Mouse (Mus musculus) brown adipose tissue, adult 24 weeks (tissue): Measurements from ENCODE around the gene Nlrc4. TPM values are rescaled to one million over a fixed set of nuclear protein-coding genes. Genes with fewer than 3 reads are reported as not detected.
"Not testable (repeated sequence)": the region's sequence is repeated elsewhere in the genome, so short reads cannot be mapped to it uniquely, and the experiment has no call there.

Experiments
- H3K27ac ChIP-seq: fragments of 200-500 bp; replicated peaks from 2 replicates; pipeline ENCODE4 v1.5.1; 2012; ENCODE audit warnings: low read depth, mild to moderate bottlenecking, low read length
- H3K4me1 ChIP-seq: fragments of 200-500 bp; 2 replicates; pipeline ENCODE4 v1.6.1; 2012; ENCODE audit warnings: low read length, mixed read lengths; ENCODE audit not compliant: control insufficient read depth, insufficient read depth, insufficient read length
- H3K4me3 ChIP-seq: fragments of 200-500 bp; 2 replicates; pipeline ENCODE4 v1.5.1; 2012; ENCODE audit warnings: low read depth, mild to moderate bottlenecking, low read length, moderate library complexity; ENCODE audit not compliant: insufficient read depth
- polyA plus RNA-seq: library from polyadenylated mRNA; stranded (reverse); fragments of >200 nt; gene quantifications from 2 replicates; pipeline ENCODE4 v1.2.4, GENCODE M21; 2012; ENCODE audit not compliant: missing spikeins, insufficient read depth, insufficient read length

The Nlrc4 gene
- not detected in 2 replicates for polyA plus RNA-seq

DNA sequence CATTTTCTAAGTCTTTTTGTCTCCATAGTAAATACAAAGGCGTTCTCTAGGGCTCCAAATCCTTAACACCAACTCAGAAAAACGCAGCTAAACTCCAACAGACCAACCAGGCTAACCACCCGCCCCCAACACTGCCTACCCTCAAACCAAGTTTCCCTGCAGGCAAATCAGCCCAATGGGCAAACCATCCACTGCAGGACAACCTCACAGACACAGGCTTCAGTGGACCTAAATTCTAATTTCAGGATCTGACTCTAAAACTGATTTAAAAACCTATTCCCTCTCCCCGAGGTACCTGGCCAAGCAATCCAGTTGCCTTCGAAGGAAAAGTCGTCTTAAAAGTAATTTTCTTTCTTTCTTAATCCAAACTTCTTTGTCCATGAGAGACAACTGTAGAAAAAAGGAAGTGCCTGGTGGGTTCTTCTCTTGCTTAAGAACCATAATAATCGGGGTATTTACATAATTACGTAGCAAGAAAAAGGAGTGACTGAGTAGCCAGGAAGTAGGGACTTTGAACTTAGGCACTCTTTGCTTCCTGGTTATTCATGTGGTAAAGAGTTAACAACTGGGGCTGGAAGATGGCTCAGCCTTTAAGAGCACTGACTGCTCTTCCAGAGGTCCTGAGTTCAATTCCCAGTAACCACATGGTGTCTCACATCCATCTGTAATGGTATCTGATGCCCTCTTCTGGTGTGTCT is at the start of gene Nlrc4:
Gene Nlrc4 (minus strand): TSS at position 432 of the 698 bp plus-strand sequence.
- no peaks in the 10 kb centered on the region for H3K4me1 ChIP-seq
- H3K27ac ChIP-seq = peak within 1 kb of the TSS; percentile 40
- peak within 1 kb of the TSS; percentile 40 for H3K4me3 ChIP-seq

DNA sequence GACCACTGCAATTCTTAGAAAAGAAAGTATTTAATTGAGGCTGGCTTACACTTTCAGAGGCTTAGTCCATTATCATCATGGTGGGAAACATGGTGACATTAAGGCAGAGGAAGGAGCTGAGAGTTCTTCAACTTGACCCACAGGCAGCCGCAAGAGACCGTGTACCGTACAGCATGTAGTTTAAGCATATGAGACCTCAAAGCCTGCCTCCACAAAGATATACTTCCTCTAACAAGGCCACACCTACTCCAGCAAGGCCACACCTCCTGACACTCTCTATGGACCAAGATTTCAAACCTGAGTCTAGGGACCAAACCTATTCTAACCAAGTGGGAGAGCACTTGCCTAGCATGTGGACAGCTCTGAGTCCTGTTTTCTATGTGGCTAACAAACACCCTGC is 49.7 kb upstream of the Nlrc4 start:
- no peaks in the 10 kb centered on the region for H3K4me1 ChIP-seq
- no peak overlapping the region for H3K27ac ChIP-seq
- no peak overlapping the region for H3K4me3 ChIP-seq

DNA sequence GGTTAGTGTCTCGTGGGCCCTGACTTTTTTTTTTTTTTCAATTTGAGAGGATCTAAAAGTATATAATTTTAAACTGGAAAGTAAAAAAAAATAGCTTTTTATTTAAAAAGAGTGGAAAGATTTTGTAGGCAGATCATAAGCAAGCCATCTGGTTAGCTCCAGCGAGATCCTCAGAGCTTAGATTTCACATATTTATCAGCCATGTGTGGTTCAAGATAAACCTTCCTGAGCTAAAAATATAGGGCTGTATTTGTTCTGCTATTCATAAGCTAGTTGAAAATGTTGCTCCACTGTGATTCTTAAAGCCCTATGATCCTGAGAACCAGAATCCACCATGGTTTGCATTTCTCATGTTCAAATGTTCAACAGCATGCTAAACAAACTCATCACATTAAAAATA is 49.0 kb upstream of the Nlrc4 start:
- Histone ChIP-seq H3K27ac (no peak overlapping the region), H3K4me3 (no peak overlapping the region), H3K4me1 (no peaks in the 10 kb centered on the region)

DNA sequence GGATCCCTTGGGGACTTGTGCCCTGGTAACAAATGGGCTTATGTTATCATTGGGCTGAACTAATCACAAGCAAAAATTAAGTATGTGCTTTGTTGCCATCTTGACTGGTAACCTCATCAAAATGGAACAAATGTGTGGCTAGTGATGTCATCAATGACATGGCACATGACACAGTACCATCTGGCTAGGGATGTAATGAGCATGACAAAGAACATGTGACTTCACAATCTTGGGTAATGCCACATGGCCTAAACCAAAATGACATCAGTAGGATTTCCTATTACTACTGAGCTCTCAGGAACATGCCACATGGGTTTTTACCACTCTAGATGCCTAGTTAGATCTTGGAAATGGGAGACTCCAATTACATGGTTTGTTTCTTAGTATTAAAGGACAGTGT is 42.1 kb upstream of the Nlrc4 start:
- H3K27ac ChIP-seq = no peak overlapping the region
- no peak overlapping the region for H3K4me3 ChIP-seq
- H3K4me1 ChIP-seq = no peaks in the 10 kb centered on the region

DNA sequence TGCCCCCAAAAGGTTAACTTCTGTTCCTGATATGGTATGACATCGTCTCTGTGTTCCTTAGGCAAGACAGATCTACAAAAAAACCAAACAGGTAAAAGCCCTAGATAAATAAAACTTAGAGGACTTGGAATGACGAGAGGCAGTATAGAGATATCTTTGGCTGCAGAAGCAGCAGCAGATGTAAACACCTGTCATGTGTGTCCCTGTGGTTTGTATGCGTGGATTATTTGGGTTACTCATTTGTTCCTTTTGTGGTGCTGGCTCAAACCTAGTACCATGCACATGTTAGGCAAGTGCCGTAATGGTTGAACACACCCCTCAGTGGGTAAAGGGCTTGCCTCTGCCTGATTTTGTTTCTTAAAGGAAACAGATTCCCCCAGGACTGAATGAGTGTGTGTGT is 41.3 kb upstream of the Nlrc4 start:
- Histone ChIP-seq H3K4me3 (no peak overlapping the region), H3K27ac (no peak overlapping the region), H3K4me1 (no peaks in the 10 kb centered on the region)

DNA sequence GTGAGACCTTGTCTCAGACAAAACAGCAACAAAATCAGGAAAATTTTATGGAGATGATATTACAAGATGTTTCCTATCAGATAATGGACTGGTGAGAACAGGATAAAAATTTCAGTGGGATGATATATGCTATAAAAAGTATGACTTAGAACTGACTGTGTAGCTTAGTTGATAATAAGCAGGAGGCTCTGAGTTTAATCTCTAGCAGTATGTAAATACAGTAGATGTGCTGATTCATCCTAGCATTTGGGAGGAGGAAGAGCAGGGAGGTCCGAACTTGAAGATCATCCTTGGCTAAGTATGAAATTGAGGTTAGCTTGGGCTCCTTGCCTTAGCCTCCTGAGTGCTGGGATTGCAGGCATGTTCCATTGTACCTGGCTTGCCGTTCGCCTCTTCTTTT is 32.6 kb upstream of the Nlrc4 start:
- Histone ChIP-seq H3K4me3 (no peak overlapping the region), H3K4me1 (no peaks in the 10 kb centered on the region)

DNA sequence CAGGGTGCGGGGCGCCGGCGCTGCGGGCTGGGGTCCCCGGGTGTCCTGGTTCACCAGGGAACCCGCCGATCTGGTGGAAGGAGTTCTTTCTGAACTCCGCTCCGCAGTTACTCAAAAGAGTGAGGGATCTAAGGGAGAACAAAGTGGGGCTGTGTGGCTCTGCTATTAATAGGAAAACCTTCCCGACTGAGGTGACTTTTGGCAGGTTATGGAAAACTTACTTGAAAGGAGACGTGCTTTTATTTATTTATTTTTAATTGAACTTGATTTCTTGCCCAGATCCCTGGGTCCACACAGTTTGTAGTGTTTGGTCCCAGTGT is 30.9 kb upstream of the Nlrc4 start:
- H3K27ac ChIP-seq = peak overlapping the region; percentile 61

More for the DNA sequence above, 32.6 kb upstream of the Nlrc4 start:
- H3K27ac ChIP-seq = no peak overlapping the region

DNA sequence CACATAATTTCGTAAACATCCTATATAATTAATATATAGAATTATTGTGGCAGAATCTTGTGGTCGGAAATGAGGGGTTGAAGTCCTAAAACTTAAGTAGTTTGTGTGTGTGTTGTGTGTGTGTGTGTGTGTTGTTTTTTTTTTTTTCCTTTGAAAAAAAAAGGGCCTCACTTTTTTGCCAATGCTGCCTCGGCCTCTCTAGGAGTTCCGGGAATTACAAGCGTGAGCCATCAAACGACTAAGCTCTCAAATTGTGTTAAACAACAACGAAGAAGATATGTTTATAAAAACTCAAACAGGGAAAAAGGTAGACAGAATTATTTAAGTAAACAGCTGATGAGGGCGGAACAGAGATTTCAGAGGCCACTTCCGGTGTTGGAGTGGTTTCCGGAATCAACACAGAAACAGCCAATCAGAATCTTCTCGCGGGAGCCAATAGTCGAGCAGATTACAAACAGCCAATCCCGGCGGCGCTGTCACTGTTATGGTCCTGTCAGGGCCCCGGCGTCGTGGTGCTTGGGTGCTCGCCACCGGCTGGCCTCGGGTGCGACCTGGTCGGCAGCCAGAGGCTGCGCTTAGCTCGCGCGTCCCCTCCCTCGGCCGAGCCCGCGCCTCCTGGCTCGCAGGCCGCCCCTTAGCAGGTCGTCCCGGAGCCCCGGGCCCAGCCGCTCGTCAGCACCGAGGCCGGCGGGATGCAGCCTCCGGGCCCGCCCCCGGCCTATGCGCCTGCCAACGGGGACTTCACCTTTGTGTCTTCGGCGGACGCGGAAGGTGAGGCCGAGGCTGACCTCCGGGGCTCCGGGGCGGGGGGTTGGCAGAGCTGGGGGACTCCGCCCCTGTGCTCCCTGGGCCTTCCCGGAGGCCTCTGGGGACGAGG is 30.3 kb upstream of the Nlrc4 start, which contains the start of gene Yipf4:
Gene Yipf4 (plus strand): TSS at position 470 of the 877 bp plus-strand sequence.
- Histone ChIP-seq H3K27ac (peak within 1 kb of the TSS; percentile 61), H3K4me3 (peak within 1 kb of the TSS; percentile 74), H3K4me1 (no peaks in the 10 kb centered on the region)

More for the DNA sequence above, 30.9 kb upstream of the Nlrc4 start:
- Histone ChIP-seq H3K4me3 (peak overlapping the region; percentile 74), H3K4me1 (no peaks in the 10 kb centered on the region)

DNA sequence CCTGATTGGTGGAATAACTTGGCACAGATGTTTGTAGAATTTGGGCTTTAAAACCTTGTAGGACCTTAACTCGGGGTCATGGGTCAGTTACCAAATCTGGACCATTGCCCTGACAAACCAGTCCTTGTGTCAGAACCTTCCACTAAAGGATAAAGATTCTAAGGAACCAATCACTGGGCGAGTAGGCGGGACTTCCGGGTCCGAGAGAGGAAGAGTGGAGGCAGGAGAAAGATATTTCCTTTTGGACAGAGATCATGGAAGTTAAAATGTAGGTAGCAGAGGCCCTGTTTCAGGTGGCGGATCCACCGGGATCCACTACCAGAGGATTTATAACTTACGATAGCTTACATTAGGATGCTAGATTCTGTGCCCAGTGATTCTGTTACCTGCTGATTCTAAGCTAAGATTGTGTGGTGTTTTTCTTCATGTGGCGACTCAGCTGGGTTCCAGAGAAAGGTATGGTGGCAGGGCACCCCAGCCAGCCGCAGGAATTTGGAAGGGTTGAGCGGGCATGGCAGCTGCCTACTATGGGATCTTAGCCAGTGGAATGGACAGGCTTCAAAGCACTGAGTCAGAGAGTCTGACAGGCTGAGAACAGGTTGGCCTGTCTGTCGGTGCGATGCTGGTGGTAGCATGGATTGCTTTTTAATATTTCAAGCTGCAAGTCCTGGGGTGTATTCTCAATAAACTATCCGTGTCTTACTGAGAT is 21.6 kb upstream of the Nlrc4 start:
- H3K4me1 ChIP-seq = no peaks in the 10 kb centered on the region
- no peak overlapping the region for H3K4me3 ChIP-seq
- H3K27ac ChIP-seq = no peak overlapping the region

DNA sequence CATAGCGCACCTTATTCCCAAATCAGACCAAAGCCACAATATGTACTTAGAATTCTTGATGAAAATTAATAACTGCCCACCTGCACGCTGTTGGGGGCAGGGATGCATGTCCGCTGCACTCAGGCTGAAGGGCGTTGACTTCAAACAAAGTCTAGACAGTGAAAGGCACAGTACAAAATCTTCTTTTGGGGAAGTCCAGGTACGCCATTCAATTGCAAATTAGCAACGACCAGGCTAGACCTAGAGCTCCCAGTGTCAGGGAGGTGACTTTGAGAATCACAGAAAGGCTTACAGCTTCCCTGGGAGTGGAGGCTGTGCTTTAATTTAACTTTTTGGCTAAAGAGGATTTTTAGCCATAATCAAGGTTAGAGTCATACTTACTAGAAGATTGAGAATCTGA is 11.2 kb upstream of the Nlrc4 start:
- not testable (repeated sequence) for H3K4me1 ChIP-seq, H3K4me3 ChIP-seq, H3K27ac ChIP-seq

DNA sequence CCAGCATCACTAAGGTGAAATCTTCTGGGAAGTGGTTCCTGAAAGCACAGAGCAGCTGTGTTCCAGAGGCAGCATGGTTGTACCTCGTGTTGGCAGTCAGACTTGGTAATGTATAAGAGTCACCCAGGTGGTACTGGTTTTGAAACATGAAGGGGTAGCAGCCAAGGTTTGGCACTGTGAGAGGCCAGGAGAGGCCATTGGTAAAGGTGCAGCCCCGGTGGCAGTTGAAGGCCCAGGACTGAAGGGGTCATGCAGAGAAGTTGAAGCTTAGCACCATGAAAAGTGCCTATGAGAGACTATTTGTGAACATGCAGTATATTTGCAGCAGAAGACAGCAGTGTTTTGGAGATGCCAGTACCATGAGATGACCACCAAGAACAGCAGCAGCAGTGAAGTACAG is 9.0 kb upstream of the Nlrc4 start:
- H3K27ac ChIP-seq, H3K4me1 ChIP-seq, H3K4me3 ChIP-seq: not testable (repeated sequence)

DNA sequence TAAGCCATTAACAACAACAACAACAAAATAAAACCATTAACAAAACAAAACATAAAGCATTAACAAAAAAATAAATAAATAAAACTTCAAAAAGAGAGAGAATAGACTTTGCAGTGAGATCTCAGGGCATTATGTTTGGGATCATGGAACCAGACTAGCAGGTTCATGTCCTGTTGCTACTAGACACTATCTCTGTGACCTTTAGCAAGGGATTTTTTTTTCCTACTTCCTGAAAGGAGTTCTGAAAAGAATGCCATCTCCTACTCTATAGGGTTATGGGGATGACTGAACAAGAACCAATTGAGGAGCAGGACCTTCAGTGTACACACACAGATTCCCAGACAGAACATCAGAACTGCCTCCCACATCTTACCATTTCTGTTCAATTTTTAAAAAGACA is 4.6 kb upstream of the Nlrc4 start:
- H3K27ac ChIP-seq = no peak overlapping the region

DNA sequence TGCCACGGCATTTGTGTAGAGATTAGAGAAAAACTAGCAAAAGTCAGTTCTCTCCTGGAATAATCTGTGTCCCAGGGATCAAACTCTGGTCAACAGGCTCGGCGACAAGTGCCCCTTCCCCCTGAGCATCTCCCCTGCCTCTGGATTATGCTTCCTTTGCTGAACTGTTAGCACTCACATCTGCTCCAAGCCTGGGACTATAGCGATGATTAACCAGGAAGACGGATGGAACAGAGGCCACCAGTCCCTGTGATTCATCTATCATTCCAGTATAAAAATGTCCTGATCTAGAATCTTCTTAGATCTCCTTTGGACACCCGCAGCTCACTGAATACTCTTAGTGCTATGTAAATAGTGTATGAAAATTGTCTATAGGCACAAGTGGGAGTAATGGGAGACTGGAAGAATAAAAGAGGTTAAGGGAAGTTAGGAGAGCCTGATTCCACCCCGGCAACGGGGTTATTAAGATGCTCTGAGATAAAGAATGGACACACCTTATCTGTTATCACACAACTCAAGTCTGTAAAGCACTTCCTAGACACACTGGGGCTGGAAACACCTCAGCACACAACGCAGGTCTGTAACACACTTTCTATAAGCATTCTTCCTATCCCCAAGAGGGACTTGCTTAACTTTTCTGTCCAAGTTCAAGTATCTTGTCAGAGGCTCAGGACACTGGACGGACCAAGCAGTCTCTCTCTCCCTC is 817 bp downstream of the Nlrc4 start:
- H3K4me1 ChIP-seq = no peaks in the 10 kb centered on the region
- H3K4me3 ChIP-seq = peak overlapping the region; percentile 40
- H3K27ac ChIP-seq = peak overlapping the region; percentile 40

More for the DNA sequence above, 4.6 kb upstream of the Nlrc4 start:
- Histone ChIP-seq H3K4me3 (no peak overlapping the region), H3K4me1 (no peaks in the 10 kb centered on the region)

DNA sequence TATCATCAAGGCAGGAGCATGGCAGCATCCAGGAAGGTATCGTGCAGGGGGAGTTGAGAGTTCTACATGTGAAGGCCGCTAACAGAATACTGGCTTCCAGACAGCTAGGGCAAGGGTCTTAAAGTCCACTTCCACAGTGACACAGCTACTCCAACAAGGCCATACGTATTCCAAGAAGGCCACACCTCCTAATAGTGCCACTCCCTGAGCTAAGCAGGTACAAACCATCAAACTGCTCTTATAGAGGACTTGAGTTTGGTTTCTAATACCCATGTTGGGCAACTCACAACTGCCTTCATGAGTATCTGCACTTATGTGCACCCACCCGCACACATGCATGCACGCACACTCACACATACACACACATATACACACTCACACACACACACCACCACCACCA is 2.1 kb downstream of the Nlrc4 start:
- H3K4me3 ChIP-seq = no peak overlapping the region
- H3K27ac ChIP-seq = no peak overlapping the region
- no peaks in the 10 kb centered on the region for H3K4me1 ChIP-seq

DNA sequence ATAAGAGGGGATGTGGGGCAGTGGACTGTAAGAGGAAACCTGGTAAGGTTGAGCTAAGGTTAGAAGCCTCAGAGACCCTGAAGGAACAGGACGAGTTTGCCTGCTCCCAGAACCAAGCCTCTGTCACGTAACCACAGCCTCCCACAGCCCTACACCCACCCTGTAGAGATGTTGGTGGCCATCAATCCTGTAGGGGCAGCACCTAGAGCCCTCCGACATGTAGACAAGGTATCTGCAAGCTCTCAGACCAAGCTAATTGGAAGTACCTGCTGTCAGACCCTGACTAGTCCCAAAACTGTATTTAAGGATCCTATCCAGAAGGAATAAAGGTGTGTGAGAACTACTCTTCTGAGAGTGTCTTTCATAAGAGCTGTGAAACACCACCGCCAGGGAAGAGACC is 3.5 kb downstream of the Nlrc4 start:
- no peak overlapping the region for H3K4me3 ChIP-seq
- H3K4me1 ChIP-seq = no peaks in the 10 kb centered on the region
- H3K27ac ChIP-seq = no peak overlapping the region
